Mouse (Mus musculus) adrenal gland, adult (tissue): ENCODE measurements at regions not wholly inside any gene's neighbourhood (a gene's known extent, or its start where the extent isn't known, plus 50 kb on each side); places are given as distances from the start of the nearest gene placed in this dataset.

ENCODE experiments used
- DNase-seq, 2 experiments: peaks; one replicate each; pipeline ENCODE4 v3.0.0; 2022 to 2023; ENCODE audit warnings: low spot score in 1 of 2; ENCODE audit not compliant: inconsistent age in 2 of 2

- no peak for DNase-seq
Measured at GRCm38 (mm10) chr5:29870537-29870936, 134.8 kb upstream of the Gm5129 start.

- no peak for DNase-seq
Measured at GRCm38 (mm10) chr5:29875451-29875850, 137.5 kb upstream of the Il6 start.

- DNase-seq: peak; percentile 11 to 63
Measured at GRCm38 (mm10) chr5:29887267-29887841, 125.6 kb upstream of the Il6 start.

- DNase-seq: no peak
Measured at GRCm38 (mm10) chr5:29892344-29892743, 120.6 kb upstream of the Il6 start.

GRCm38 (mm10) chr5:29892861-29893260 lies 120.1 kb upstream of the Il6 start:
- DNase-seq: no peak

GRCm38 (mm10) chr5:29893829-29894228 lies 119.1 kb upstream of the Il6 start:
- peak; percentile 4 to 59 for DNase-seq

- peak; percentile 9 to 35 for DNase-seq
Measured at GRCm38 (mm10) chr5:29894606-29895595, 118.0 kb upstream of the Il6 start.

- DNase-seq: no peak
Measured at GRCm38 (mm10) chr5:29897617-29898016, 115.3 kb upstream of the Il6 start.

GRCm38 (mm10) chr5:29901716-29902115 lies 111.2 kb upstream of the Il6 start:
- DNase-seq: no peak

- DNase-seq: no peak
Measured at GRCm38 (mm10) chr5:29920295-29920694, 92.6 kb upstream of the Il6 start.

GRCm38 (mm10) chr5:29925527-29925926 lies 87.4 kb upstream of the Il6 start:
- DNase-seq: peak; percentile 35 to 81

GRCm38 (mm10) chr5:29927594-29927993 lies 85.3 kb upstream of the Il6 start:
- no peak for DNase-seq

GRCm38 (mm10) chr5:29929381-29929780 lies 83.5 kb upstream of the Il6 start:
- DNase-seq: peak; percentile 45 to 73

GRCm38 (mm10) chr5:29947225-29947624 lies 65.7 kb upstream of the Il6 start:
- no peak for DNase-seq

- DNase-seq: no peak
Measured at GRCm38 (mm10) chr5:29948161-29948560, 64.8 kb upstream of the Il6 start.

GRCm38 (mm10) chr5:29950456-29951170 lies 62.3 kb upstream of the Il6 start:
- no peak for DNase-seq

- DNase-seq: no peak
Measured at GRCm38 (mm10) chr5:29951381-29952350, 61.2 kb upstream of the Il6 start.
